Comparison of ENCODE assay signal across 14 mouse cellular contexts in genomic region chr7:49309746-49310145, GRCm38 (mm10).
"Had no signal": no experiment of that assay in that cellular context is flagged by ENCODE, and none has a peak within 500 bp of the region (broad histone marks: within the 10 kb centered on the region; RNA-seq: fewer than 3 reads in every experiment).

No protein-coding gene starts in this region.

- H3K9ac ChIP-seq: limb, embryonic 13.5 days; neural tube, embryonic 12.5 days had no signal

- H3K36me3 ChIP-seq: limb, embryonic 13.5 days; neural tube, embryonic 12.5 days had no signal

- H3K9me3 ChIP-seq: neural tube, embryonic 12.5 days had no signal

- H3K4me2 ChIP-seq: limb, embryonic 13.5 days; neural tube, embryonic 12.5 days had no signal

- ATAC-seq: intestine, postnatal 0 days had no signal

- H3K4me3 ChIP-seq: limb, embryonic 13.5 days; neural tube, embryonic 12.5 days had no signal

- H3K27me3 ChIP-seq: neural tube, embryonic 12.5 days had no signal

- DNase-seq: kidney, adult 8-10 months; kidney, postnatal 36 days; left cerebral cortex, postnatal 4 days; lung, adult 18-20 months; midbrain, embryonic 14.5 days; retina, postnatal 1 day; right cerebral cortex, postnatal 4 days; spleen, adult 18-20 months; thymus, adult 2 months; thymus, postnatal 25 days had no signal

- H3K27ac ChIP-seq: kidney, postnatal 0 days; limb, embryonic 13.5 days; neural tube, embryonic 12.5 days had no signal
